Mouse (Mus musculus) megakaryocyte-erythroid progenitor cell, adult 5-6 weeks (primary cell): Measurements from ENCODE around the gene Epb41. TPM values are rescaled to one million over a fixed set of nuclear protein-coding genes. Genes with fewer than 3 reads are reported as not detected.
A peak's percentile ranks its signal among the peaks of the same experiment; 100 is the strongest.

ENCODE experiments used
- ATAC-seq: replicated peaks from 2 replicates; pipeline ENCODE4 v1.8.0; 2016; ENCODE audit warnings: mild to moderate bottlenecking, inconsistent platforms; ENCODE audit not compliant: severe bottlenecking, poor library complexity, low FRiP score, low TSS enrichment
- total RNA-seq, 2 experiments: library from RNA; stranded (forward) in 1 of 2; stranded (reverse) in 1 of 2; fragments of 200-1000, 215-1000 nt in 1 of 2; fragments of >200 nt in 1 of 2; fragmentation: Nextera tagmentation in 1 of 2; gene quantifications; 2 replicates each; pipeline ENCODE4 v1.2.3; 2014 to 2017

Epb41 gene
- total RNA-seq, 2 experiments from 2014 or later = 82.1 to 92.6 TPM

DNA sequence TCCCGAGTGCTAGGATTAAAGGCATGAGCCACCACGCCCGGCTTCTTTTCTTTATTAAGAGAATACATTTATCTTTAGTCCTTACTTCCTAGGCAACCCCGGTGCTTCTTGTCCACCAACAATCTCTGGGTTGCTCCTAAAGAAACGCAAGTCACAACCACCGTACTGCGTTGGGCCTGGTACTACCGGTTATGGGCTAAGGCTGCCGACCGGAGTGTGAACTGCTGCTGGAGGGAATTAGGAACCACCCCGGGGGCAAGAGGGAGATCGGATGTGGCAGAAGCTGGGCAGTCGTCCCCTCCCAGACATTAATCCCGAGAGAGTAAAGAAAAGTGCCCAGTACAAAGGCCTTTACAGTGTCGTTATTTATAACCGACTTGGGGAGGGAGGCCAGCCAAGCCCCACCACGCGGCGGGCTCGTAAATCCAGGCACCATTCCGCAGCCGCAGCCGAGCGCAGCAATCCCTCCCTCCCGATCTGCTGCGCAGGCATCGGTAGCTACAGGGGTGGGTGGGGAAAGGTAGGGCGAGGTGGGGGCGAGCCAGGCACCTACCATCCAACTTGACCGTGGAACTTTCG, 160.1 kb downstream of the Epb41 start:
- no peak for ATAC-seq

DNA sequence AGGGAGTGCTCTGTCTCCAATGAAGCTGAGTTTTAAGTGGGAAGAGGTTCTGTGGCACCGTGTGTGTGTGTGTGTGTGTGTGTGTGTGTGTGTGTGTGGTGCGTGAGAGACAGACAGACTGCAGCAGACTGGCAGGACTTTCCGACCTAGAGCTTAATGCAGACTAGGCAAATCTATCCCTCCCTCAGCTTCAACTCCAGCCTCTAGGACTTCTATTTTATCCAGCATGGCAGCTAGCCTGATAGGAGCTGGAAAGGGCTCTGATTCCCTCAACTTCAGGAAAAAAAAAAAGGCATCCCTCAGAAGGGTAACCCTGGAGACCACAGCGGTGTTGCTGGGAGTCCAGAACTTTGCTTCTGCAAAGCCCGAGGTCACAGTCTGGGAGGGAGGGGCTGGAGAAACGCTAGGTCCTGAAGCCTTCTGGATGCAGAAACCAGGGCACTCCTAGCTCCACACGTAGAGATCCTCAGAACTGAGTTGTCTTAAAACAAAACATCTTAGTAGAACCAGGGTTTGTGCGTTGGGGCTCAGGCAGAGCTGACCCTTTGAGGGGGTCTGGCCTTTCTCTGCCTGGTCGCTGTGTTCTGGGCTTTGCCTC, 161.0 kb downstream of the Epb41 start:
- ATAC-seq = no peak

DNA sequence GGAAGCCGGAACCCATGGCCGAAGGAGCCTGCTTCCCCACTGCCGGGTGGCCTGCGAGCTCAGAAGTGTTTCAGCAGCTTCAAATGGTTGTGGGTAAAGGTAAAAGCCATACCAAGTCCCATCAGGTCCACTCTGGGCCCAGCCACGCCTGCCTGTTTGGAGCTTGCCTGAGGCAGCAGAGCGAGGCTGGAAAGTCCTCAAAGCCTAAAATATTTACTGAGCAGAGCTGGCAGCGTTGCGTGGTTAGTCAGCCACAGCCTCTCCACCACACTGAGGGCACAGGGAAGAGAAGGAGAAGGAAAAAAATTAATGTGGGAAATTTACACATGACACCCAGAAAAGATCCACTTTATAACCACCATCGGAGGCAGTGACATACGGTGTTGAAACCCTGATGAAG, 161.6 kb downstream of the Epb41 start:
- ATAC-seq = no peak

DNA sequence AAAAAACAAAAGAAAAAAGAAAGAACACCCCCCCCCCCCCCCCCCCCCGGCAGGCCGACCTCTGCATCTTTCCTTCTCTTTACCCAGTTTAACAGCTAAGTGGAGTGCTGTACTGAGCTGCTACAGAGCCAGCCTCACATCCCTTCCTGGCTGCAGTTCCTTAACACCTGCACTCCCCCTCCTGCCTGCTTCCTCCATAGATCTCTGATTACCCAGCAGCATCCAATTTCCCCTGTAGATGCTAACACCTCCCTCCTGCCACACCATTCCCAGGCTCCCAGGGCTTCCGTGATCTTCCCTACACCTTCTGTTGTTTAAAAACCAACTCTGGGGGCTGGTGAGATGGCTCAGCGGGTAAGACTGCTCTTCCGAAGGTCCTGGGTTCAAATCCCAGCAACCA, 163.6 kb downstream of the Epb41 start:
- ATAC-seq = no peak

DNA sequence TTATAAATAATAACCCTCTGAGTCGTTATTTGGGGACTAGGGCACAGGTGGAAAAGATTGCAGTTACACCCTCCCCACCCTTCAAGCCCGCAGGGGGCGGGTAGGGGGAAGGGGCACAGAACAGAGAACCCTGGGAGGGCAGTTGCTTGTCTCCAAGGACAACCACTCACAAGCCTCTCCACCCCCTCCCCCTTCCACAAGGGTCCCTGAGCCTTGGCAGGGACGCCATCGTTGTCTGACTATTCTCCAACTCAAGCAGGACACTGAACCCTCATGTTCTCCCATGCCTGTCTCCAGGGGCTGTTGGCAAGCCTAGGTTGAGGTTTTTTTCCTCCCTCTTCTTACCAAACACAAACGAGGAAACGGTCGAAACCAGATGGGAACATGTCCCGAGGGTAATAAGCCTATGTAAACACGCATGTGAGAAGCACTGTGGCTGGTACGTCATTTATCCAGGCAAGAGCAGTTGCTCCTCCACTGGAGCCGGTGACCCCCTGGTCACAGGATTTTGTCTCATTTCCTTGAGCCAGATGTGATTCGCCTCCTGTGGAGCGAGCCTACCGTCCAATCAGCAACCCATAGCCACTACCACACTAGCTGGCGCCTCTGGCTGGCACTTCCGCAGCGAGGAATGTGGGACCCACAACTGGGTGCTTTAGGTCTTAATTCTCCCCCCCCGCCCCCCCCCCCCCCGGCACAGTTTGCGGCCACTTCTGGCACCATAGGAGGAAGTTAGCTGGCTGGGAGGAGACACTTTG, 164.7 kb downstream of the Epb41 start:
- no peak for ATAC-seq

DNA sequence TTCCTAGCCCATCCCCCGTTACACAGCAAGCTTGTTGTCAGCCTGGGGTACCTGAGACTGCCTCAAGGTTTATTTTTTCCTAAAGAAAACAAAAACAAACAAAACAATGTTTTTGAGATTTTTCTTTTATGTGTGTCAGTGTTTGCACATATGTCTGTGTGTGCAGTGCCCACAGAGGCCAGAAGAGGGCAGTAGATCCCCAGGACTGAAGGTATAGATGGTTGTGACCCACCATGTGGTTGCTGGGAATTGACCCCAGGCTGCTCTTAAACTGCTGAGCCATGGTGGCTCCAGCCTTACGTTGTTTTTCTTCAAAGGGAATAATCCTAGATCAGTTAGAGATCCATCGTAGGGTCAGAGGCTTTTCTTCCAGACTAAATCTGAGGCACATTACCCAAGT, 167.2 kb downstream of the Epb41 start:
- no peak for ATAC-seq

DNA sequence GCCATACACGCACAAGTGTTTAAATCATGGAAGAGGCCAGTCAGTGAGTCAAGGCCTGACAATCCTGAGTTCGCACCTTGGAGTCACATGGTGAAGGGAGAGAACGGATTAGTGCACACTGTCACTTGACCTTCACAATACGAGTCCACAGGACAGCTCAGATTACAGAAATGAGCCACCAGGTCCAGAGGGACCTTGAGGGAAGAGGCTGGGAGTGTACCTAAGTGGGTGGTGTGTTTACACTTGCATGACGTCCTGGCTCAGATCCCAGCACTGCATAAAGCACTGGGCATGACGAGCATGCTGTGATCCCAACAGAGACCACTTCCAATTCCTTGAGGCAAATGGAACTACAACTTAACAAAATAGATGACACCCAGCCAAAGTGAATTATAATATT, 168.7 kb downstream of the Epb41 start:
- no peak for ATAC-seq

DNA sequence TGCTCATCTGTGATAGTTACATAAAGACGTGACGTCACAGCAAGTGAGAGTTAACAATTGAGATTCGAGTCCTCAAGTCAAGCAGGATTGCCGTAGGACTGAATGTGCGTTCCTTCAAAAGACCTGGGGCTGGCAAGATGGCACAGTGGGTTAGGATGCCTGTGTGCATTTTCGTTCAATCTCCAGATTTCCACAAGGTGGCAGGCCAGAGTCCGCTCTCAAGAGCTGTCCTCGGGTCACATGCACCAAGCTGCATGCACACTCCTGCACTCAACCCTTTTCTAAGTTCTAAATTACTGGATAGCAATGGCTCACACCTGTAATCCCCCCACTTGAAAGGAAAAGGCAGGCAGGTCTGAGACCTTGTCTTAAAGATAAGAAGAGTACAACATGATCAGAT, 170.6 kb downstream of the Epb41 start:
- ATAC-seq = peak; percentile 69; the same call in 1 of the 2 replicates

DNA sequence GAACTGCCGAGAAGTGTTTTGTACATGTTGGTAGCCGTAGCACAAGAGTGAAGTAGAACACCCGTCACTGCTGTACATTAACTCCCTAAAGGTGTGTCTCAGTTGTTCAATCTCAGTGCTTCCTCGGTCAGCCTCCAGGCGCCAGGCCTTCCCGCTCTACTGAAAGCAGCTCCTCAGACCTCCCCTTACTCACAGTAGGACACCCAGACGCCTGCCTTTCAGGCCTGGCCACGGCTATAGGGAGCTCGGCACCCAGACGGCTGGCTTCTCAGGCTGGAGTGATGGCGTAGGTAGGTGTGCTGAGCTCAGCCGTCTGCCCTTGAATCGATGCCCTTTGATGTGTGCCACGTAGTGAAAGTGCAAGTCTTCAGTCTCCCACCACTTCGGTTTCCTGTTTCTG, 174.0 kb downstream of the Epb41 start:
- no peak for ATAC-seq

DNA sequence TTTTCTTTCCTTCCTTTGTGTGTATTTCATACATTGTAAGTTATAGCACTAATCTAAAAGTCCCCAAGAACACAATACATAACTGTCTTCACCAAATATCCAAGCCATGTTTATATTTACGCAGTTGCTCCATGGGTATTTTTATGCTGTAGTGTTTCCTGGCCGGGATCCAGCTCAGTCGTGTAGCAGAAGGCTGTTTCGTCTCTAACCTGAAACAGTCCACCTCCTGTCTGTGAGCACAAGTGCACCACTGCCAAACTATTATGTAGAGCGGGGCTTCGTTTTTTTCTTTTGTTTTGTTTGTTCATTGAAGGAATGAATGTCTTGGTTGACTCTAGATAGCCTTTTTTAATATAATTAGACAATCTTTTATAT, 176.0 kb downstream of the Epb41 start:
- ATAC-seq = no peak

DNA sequence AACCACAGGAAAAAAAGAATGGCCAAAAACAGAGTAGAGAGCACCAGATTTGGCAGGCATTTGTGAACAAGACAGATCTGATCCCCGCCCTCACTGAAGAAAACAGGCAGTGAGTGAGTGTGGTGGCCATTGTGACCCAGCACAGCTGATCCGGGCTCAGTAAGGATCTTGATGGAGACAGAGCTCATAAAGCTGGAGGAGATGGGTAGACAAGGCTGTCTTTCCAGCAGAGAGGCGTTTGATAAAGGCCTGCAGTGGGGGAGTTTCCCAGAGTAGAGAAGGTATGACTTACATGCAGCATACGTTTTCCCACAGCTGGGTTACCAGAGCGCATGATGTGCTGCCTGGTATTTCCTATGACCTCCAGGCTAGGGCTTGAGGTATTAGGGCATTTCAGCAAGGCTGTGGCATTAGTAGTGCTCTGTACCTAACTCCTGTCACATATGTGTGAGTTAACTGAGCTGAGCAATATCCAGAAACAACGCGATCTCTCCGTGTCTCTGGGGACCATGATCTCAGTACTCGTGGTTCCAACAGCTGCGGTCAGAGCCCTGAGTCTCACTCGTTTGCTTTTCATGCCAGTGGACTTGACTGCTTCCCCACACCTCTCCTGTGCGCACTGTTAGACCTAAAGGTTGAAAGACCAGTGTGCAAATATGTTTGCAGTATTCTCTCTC, 176.5 kb downstream of the Epb41 start:
- ATAC-seq = no peak

DNA sequence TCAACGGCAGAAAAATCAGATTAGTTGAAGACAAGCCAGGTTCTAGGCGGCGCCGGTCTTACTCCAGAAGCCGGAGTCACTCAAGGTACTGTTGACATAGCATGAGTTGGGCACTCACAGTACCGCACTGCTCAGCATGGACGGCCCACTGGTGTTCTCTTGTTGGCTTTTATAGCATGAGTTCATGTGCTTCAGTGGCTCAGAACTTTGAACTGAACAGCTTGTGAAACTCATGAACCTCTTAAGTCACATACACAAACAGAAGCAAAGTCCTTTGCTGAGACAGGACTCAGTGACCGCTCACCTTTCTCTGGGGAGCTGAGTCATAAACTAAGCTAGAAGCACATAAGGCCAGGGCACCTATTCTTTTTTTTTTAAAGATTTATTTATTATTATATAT, 177.3 kb downstream of the Epb41 start:
- no peak for ATAC-seq

DNA sequence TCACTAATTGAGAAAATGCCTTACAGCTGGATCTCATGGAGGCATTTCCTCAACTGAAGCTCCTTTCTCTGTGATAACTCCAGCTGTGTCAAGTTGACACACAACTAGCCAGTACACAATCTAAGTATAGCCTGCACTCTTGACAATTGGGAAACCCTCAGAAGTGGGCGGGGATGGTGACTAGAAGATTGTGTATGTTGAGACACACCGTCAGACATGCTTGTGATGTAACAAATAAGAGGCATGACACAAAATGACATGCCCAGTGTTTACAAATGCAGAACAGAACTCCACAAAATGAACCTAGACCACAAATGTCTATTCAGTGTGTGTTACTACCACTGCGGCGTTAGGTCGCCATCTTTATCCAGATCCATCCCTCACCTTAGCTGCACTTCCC, 178.0 kb downstream of the Epb41 start:
- no peak for ATAC-seq

DNA sequence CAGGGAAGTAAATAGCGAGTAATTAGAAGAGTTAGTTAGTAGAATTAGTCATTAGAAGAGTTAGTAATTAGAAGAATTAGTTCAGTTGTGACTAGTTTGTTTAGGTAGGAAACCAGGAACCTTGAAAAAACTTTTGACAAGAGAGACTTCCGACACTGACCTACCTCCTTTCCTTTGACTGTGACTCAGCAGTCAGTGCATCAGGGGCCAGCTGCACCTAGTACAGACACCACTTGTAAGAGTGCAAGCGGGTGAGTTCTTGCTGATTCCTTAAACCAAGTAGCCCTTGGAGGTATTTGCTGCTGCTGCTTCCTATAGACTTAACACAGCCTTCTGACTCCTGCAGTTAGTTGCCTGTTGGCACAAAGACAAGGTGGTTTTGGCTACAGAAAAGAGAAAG, 184.4 kb downstream of the Epb41 start:
- no peak for ATAC-seq

DNA sequence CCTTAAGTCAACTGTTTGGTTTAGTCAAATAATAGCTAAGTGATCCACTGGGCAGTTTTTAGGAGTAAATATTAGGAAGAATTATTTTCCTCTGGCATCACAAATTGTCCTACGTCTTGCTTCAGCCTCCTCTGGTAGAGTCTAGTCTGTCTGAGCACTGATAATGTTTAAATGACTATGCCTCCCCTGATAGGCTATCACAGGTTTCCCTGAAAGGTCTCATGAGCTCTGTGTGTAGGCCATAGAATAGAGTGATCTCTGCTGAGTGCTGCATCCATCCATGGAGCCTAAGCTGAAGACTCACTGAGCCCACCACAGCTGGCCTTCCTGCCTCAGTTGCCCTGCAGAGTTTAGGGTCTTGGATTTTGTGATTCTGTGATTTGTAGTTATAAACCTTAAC, 186.6 kb downstream of the Epb41 start:
- ATAC-seq = peak; percentile 84

DNA sequence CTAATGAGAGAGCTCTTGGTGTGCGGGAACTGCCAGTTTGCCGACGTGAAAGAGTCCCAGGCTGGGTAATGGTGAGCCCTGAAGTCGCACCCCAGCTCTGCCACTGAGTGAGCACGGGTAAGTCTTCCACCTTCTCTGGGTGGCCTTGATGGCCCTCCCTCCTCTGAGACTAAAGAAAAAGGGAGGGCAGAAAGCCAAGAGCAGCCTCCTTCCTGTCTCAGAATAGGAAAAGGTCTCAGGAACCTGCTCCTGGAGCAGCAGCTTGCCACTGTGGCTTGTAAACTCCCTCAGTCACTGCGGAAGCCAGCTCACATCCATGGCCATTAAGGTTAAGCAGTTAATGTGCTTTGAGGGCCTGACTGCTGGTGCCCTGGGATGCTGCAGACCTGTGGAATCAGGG, 189.7 kb downstream of the Epb41 start:
- no peak for ATAC-seq

DNA sequence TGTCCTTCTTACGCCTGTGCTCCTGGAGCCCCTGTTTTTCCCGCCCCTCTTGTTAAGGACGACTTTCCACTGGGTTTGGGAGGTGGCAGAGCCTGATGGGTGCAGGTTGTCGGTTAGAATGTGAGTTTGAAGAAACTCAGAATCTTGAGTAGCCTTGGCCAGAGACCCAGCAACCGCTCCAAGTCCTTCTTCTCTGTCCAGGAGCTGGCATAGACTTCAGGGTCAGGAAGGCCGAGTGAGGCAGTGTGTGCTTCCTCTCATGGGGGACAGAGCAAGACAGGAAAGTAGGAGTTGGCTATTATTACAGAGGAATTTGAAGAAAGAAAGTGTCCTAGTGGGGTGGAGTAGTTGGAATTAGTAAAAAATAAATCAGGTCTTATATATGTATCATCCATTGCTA, 191.6 kb downstream of the Epb41 start:
- ATAC-seq = no peak

DNA sequence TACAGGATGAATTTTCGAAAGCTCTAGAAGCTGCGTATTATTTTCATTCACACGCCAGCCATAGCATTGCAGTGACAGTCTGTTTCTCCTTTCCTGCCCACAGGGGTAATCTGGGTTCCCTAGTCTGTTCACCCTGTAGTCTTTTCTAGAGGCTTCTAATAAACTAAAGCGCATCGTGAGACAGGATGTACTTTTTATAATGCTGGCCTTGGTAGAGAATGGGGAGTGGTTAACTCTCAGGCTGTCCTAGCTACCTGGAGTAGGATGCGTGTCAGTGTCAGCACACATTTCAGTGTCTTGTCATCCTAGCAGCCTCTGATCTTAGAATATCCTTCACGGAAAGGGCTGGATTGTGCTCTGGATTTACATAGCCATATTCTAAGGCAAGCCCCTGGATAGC, 193.8 kb downstream of the Epb41 start:
- no peak for ATAC-seq

DNA sequence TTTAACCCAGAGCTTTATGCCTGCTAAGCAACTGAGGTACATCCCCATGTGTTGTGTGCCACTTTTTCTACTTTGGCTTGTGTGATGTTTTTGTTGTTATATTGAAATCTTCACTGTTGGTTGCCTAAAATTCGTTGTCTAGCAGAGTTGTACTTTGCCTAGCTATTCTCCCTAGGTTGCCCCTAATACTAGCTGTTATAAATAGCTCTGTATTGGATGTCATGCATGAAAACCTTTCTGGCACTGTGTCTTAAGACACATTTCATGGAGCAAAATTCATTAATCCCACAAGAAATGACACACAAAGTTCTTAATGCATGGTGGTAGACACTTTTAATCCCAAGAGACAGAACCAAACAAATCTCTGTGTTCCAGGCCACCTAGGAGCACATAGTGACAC, 195.4 kb downstream of the Epb41 start:
- no peak for ATAC-seq

DNA sequence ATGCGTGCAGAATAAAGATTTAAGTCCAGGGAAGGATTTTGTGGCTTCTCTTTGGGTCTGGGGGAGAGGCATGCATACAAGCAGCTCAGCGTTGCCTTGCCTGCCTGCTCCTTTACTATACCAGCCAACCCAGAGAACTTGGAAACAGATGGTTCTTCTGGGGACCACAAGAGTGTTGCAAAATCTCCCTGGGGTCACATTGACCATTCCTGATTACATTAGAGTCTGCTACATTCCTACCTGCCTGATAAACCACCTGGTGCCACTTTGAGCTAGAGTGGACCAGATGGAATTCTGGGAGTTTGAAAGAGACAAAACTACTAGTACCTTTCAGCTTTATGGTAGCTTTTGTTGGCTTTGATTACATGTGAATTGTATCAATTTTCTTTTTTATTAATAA, 198.3 kb downstream of the Epb41 start:
- no peak for ATAC-seq

DNA sequence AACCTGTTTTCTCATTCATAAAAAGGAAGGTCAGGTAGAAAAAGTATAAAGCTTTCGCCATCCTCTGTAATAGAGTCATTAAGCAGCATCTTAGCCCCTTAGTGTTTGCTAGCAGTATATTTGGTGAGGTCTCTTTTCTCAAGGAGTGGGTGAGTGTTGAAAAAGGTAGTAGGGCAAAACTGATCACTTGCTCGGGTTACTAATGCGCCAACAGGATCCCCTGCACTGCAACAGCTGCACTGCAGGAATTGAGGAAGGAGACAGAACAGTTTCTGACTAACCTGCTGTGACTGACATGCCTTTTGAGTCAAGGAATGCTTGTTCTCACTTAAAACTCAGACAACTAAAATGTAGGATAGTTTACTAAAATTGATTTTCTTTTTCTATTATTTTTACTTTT, 199.9 kb downstream of the Epb41 start:
- no peak for ATAC-seq
